Mouse (Mus musculus): ENCODE results near the gene Foxa1.

Foxa1 gene

DNA sequence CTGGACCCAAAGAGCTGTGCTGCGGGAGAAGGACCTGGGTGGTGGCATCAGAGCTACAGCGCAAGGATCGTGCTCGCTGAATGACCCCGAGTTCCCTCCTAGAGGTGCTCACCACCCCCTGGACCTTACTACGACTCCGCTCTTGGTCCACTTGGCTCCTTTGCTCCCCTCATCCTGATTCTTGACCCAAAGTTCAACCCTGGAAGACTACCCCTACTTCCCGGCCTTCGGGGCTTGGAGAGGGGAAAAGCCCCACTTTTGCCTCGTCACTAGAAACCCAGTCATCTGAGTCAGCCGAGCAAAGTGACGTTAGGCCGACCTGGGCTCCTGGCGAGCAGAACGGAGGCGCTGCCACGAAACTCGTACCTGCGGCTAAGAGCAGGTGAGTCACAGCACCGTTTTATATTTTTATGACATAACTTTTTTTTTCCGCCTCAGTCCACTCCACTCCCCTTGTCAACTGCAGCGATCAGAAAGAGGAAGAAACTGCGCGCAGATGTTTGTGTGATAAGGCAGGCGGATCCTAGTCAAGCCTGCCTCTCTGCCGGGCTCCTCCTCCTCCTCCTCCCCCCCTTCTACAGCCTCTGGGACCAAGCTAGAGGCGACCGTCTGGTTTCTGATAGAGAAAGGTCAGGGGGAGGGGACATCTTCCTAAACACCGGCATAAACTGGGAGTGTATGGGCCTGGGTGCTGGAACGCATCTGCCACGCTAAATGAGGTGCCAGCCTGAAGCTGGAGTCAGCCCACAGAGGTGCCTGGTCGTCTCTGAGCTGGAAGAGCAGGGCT lies at the start of gene Foxa1:
Foxa1 (minus strand) TSS at position 502 of the 787 bp plus-strand sequence.
- DNase-seq (ENCODE audit: low read depth): no peak

DNA sequence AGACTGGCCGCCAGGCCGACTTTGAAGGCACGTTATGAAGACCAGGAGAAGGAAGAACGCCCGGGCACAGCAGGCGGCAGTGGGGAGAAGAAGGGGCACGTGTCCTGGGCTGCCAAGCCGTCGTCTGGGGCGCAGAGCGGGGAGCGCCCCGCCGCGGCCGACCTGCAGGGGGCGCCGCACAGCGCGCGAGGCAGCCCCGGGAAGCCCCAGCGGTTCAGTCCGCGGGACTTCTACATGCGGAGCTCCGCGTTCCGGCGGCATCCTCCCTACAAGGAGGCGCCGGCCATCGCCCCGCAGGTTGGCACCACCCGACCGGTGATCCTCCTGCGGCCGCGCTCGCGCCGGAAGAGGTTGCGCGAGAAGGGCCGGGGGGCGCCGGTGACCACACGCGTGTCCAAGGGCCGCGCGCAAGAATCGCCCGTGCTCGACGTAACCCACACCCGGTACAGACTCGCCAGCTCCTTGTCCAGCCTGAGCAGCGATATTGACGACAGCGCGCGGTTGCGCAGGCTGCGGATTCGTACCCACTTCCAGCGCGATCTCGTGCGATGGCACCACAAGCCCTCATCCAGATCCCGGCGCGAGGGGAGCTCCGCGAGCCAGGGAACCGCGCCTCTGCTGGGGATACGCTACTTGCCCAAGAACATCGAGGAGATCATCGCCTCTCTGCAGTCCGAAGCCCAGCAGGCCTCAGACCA lies 29.4 kb upstream of the Foxa1 start:
- no peak for DNase-seq (ENCODE audit: low read depth)

DNA sequence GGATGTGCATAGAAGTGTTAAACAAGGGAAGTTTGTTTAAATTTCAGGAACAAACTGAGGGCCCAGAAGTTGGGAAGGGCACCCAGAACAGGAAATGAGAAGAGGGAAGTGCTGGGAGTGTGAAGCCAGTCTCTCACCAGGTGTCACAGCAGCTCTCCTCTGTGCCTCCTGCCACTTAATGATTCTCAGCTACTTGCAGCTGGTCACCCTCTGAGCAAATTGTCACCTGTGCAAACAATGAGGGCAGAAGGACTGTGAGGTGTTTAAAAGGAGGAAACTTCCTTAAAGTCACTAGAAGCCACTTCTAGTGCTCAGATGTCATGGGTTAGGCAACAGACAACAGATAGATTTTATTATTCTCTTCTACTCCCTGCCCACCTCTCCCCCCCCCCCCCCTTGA lies 25.7 kb upstream of the Foxa1 start:
- no peak for DNase-seq (ENCODE audit: low read depth)

DNA sequence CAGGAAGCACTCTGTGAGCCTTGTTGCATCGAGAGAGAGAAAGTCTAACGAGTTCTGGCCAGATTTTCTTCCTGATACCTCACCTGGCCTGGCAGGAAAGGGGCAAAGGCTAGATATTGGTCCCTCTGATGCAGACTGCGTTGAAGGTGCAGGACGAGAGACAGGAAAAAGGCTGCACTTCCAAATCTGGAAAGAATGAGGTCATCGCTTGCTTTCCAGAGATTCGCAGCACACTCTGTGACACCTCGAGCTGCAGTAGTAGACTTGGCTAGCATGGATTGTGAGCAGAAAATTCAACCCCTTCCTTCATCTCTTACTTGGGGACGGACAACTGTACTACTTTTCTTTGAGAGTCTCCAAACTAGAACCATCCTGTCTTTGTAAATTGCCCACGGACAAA lies 25.1 kb upstream of the Foxa1 start:
- DNase-seq (ENCODE audit: low read depth): no peak

DNA sequence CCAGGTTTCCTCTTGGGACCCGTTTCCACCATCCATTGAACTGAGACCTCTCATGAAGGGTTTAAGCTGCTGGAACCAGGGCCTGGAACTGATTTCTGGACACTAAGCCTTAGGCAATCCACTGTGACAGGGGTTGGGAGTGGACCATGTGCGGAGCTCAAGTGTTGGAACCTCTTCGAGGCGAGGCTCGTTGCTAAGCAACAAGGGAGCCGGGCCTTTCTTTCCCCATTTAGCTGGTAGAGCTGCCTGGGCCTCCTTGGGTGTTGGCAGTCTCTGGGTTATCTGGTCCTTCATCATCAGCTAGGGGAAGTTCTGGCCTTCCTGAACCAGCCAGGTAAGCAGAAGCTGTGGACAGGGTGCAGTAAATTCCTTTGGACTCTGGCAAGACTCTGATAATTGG lies 17.2 kb upstream of the Foxa1 start, which contains the start of gene Ttc6:
Ttc6 (plus strand) TSS at position 205 of the 400 bp plus-strand sequence.
- no peak for DNase-seq (ENCODE audit: low read depth)

DNA sequence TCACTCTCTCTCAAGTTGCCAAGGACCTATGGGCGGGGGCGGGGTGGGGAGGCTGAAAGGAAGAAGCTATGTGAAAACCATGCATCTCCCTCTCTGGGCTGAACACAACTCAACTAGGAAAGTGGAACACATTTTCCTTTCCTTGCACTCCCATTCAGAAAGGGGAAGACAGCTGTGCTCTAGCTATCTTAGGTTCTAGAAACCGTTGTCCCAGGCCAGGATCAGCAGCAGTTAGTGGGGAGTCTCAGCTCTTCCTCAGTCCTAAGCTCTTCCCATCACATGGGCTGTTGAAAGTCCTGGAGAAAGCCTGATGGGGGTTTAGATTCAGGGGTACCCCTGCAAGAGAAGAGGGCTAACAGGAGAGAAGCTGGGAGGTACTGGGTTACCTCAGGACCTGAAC lies 7.4 kb upstream of the Foxa1 start:
- no peak for DNase-seq (ENCODE audit: low read depth)

DNA sequence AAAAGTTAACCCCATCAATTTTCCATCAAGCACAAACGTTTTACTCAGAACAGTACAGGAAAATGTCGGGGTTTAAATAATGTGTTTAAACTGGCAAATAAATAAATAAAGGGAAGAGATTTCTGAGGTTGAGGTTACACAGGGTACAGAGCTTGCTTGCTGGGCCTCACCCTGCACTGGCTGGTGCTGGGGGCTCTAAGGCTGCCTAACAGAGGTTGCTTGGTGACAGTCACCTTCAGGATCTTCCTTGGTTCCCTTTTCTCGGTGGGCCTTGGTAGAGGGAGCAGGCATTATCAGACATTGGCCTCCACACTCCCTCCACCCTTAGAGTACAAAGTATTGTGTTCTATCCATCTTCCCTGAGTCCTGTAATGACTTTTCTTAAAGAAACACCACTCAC lies 5.6 kb upstream of the Foxa1 start:
- DNase-seq (ENCODE audit: low read depth): no peak

DNA sequence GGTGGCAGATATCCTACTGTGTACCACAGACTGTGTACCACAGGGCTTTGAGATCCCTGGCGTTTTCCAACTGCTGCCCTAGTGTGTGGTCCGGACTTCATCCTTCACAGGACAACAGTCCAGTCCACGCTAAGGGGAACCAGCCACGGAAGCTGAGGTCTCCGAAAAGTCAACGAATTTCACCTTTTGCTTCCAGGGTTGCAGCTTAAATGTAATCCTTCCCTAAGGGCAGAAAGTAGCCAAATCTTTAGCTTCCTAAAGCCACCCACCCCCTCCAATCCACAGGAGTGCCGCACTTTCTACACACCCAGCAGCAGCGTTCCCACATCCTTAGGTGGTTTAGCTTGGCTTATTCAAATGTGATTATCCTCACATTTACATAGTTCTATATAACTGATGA lies 4.2 kb upstream of the Foxa1 start:
- no peak for DNase-seq (ENCODE audit: low read depth)

DNA sequence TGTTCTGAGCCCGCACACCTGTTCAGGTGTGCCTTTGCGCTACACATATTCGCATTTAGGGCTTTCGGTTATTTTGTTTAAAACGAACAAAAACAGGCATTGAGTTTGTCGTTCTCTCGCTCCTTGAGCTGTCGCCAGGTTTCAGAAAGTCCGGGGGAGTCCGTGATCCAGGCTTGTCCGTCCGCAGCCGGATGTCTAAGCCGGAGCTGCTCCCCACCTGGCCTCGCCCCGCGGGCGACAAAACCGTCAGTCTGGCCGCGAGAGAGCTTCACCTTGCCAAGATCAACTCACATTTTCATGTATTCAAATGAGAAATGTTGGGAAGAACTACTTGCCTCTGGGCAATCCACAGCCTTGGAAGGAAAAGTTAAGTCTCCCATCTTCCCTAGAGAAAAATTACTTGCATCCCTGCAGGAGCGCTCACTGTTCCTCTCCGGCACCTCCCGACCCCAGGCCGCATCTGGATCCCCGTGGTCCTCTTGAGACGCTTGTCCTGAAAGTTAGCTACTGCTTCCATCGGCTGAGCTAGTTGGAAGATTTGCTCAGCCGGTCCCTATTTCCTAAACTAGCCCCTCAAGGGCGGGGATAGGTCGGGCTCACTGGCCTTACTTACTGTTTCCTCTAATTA lies 3.6 kb upstream of the Foxa1 start:
- no peak for DNase-seq (ENCODE audit: low read depth)

DNA sequence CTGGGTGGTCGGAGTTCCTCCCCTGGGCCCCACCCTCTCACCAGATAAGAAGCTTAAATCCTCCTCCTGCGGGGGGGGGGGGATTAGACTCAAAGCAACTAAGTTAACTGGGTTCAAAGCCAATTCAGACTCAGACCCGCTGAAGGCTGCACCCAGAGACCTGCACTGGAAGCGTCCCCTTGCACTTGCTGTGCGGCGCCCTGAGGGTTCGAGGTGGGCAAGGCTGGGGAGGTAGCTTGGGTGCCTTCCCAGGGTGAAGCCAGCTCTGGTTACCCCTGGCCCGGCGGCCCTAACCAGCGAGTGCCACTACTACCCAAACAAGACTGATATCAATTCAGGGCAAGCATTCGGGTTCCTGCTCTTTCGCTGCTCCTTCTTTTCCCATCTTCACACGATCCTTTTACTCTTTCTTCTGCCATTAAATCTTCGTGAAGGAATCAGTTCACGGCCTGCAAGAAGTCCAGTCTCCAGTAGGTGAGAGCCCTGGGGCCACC lies 3.0 kb upstream of the Foxa1 start:
- DNase-seq (ENCODE audit: low read depth): no peak

DNA sequence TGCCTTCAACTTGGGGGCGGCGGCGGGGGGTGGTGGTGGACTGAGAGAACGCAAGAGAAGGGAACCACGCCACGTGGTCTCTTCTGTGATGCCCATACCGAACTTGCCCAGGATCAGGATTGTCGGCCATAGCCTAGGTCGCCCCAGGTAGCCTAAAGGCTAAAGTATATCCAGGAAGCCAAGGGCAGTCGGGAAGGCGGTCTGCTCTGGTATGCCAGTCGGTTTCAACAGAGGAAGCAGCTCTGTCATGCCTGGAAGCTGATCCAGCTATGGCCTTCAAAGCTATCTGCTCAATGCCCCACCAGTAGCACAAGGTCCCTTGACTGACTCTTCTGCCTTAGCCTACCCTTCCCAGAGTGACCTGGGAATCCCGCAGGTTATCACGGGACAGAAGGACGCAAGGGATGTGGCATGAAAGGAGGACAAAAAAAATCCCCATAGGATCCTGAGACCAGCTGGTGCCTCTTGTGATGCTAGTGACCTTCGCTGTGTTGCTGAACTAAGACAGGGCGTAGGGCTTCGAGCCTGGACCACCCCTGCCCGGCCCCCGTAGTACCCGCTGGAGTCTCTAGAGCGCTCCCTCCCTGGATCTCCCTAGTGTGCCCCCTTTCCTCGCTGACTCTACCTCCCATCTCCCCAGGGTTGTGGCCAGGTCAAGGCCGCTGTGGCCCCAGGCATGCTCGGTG lies 2.4 kb upstream of the Foxa1 start:
- no peak for DNase-seq (ENCODE audit: low read depth)

DNA sequence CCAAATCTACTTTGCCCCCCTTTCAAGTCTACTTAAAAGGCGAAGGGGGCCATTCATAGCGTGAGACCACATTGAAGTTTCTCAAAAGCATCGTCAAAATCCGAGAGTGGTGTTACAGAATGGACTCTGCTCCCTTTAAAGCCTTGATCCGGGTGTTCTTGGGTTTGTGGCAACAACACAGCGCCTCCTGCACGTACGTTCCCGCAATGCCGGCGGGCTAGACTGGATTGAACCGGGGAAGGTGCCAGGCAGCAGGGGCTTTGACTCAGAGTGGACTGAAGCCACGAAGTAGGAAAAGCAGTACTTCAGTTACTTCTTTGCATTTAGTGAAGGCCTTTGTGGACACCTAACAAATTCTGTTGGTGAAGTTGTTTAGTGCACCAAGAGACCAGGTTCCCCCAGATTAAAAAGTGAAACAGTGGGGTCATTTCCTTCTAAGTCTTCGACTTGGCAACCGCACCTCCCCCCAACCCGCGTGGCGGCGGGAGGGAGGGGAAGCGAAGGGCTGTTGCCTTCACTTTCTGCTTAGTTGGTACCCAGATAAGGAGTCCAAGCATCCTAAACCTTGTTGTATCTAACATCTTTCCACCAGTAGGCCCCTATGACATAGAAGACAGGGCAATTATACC lies 1.8 kb upstream of the Foxa1 start:
- DNase-seq (ENCODE audit: low read depth): no peak

DNA sequence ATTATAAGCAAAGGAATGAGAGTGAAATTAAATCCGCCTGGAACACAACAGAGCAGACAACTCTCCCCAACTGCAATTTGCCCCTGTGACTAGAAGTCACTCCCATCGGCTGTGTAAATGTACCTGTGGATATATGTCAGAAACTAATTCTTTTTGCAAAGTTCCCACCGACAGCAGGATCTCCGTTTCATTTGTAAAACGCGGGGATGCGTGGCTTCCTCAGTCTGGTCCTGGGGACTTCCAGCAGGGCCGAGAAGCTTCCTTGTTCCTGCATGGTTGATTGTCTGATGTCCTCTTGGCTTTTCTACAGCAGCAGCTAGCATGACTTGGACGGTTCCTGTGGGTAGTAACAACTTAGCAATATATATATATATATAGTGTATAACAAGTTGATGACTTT lies 1.2 kb upstream of the Foxa1 start:
- no peak for DNase-seq (ENCODE audit: low read depth)

DNA sequence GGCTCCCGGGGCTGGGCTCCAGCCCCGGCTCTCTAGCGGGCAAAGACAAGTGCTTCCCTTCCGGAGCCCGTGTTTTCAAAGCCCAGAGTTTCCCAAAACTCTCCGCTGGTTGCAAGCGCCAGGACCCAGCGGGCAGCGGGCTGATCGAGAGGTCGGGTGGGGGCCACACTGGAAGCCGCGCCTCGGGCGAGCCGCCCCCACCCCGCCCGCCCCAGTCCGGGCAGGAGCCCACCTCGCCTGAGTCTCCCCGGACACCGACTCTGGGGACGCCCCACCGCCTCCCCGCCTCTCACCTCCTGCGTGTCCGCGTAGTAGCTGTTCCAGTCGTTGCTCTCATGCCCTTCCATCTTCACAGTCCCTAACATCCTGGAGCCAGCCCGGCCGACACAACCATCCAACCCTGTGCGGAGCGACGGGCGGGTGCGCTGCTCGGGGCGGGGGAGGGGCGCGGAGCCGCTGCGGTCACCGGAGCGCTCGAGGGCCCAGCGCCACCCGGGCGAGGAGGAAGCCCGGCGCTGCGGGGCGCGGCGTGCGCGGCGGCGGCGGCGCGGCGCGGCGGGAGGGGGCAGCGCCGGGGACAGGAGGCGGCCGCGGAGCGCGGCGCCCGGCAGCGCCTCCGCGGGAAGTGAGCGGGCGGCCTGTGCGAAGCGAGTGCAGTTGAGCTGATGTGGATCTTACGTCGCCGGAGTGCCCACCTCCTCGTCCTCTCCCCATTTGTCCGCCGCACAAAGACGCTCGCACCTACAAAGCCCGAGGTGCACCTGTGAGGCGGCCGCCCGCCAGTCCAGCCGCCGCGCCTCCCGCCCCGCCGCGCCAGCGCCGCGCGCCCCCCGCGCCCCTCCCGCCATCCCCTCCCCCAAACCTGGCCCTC lies 1.1 kb downstream of the Foxa1 start:
- no peak for DNase-seq (ENCODE audit: low read depth)

DNA sequence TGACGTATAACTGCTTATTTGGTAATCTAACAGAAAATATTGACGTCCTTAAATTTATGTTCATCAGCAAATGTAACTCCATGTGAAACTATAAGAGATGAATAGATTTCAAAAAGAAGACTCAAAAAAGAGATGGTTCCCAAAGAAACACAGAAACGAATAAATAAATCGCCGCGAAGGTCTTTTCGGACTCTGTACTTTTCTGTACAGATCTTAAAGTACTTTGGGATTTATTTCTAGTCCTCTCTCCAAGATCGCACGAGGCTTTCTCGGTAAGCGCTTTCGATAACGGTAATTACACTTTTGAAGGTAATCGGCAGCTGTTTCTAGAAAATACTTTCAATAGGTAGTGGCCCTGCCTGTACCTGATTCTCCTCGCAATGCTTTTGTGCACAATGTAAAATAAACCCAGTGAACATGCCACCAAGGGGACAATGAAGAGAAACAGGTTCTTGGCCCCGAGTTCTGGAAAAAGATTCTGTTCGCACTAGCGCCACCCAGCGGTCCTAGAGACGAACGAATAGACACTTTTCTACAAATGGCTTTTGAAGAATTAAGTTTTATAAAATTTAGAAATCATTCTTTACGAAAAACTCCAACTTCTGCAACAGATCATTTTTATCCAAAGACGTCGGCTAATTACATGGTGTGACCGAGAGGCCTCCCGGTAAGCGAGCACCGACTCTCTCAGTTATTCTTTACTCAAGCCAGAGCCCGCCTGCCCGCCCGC lies 1.9 kb downstream of the Foxa1 start:
- DNase-seq (ENCODE audit: low read depth): no peak

DNA sequence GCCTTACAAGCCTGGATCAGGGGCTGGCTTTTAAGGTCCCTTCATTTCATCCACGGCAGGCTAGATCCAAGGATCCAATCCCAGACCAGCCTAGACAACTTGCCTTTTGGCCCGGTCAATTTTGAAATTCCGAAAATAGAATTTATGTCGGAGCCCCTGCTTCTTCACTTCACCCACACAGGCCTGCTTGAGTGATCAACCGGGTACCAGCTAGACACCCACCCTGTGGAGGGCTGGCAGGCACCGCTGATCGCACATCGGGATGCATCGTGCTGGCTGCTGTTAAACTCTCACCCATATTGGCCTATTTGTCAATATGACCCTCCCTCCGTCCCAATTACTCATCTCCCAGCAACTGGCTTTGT lies 3.1 kb downstream of the Foxa1 start:
- no peak for DNase-seq (ENCODE audit: low read depth)

DNA sequence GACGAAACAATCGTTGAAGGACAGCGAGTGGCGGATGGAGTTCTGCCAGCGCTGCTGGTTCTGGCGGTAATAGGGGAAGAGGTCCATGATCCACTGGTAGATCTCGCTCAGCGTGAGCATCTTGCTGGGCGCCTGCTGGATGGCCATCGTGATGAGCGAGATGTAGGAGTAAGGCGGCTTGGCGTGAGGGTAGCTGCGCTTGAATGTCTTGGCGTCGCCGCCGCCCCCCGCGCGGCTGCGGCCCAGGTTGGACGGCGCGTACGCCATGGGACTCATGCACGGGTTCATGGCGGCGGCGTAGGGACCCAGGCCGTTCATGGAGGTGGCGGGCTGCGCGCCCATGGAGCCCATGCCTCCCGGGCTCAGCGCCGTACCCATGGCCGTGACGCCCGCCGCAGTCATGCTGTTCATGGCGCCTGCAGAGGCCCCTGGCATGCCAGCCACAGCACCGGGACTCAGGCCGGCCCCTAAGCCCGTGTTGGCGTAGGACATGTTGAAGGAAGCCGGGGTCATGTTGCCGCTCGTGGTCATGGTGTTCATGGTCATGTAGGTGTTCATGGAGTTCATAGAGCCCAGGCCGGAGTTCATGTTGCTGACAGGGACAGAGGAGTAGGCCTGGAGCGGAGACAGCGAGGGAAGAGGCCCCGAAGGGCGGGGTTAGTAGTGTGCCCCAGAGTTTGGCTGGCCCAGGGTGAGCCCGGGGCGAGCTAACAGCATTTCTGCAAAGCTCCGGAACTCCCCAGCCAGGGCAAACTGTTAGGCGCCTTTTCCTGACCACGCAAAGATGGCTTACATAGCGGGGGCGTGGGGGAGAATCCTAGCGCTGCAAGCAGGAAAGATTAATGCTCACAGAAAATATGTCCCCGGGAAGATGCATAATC lies 3.7 kb downstream of the Foxa1 start:
- DNase-seq (ENCODE audit: low read depth): no peak

DNA sequence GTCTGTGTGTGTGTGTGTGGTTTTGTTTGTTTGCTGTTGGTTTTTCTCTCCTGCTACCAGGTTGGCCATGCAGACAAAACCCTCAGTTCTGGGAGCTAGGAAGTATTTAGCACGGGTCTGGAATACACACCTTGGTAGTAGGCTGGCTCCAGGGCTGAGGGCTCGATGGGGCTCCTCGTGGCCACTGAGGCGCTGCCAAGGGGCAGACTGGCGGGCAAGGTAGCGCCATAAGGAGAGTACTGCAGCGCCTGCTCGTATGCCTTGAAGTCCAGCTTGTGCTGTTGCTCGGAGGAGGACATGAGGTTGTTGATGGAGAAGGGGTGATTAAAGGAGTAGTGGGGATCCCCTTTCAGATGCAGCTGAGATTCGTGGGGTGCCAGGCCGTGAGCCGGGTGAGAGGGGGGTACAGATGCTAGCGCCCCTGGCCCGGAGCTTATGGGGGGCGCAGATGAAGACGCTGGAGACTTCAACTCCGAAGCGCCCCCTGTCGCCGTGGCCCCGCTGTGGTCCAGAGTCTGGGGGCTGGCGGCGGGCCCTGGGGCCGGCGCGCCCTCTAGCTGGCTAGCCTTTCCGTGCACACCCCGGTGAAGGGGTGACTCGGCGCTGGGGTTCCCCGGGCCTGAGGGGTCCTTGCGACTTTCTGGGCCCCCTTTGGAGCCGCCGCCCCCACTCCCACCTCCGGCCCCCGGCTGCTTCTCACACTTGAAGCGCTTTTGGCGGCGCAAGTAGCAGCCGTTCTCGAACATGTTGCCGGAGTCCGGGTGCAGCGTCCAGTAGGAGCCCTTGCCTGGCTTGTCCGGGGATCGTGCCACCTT lies 4.6 kb downstream of the Foxa1 start:
- no peak for DNase-seq (ENCODE audit: low read depth)

All from fibroblast of lung, adult 2 months (primary cell).